Mouse (Mus musculus): ENCODE data around the gene Ddx17.

- TF ChIP-seq CTCF (conservative IDR thresholded peaks at IDR 0.05 in 1 of 2, IDR thresholded peaks at IDR 0.05 in 1 of 2; ENCODE audit: low read depth in 2 of 2, low read length in 2 of 2), result no peak
- TF ChIP-seq MXI1 (IDR thresholded peaks at IDR 0.05; ENCODE audit: low read depth, low read length), result no peak
- no peak for TF ChIP-seq USF1 (IDR thresholded peaks at IDR 0.05; ENCODE audit: low read depth, low read length)
- no peak for TF ChIP-seq MAFK (IDR thresholded peaks at IDR 0.05; ENCODE audit: insufficient replicate concordance, low read length)
- no peak for TF ChIP-seq POLR2A (IDR thresholded peaks at IDR 0.05; ENCODE audit: low read depth, low read length)
- TF ChIP-seq MAX (IDR thresholded peaks at IDR 0.05; ENCODE audit: low read length), result no peak
- TF ChIP-seq JUND (conservative IDR thresholded peaks at IDR 0.05; ENCODE audit: low read depth, low read length), result no peak
- no peak for TF ChIP-seq RAD21 (IDR thresholded peaks at IDR 0.05; ENCODE audit: low read depth, low read length)
- no peak for TF ChIP-seq HCFC1 (IDR thresholded peaks at IDR 0.05; ENCODE audit: low read depth, low read length)
- no peak for TF ChIP-seq MAZ (IDR thresholded peaks at IDR 0.05; ENCODE audit: low read depth, low read length)
- no peak for TF ChIP-seq SIN3A (IDR thresholded peaks at IDR 0.05; ENCODE audit: low read length)
- TF ChIP-seq USF2 (conservative IDR thresholded peaks at IDR 0.05; ENCODE audit: low read depth, low read length), result no peak
- no peak for TF ChIP-seq ZKSCAN1 (IDR thresholded peaks at IDR 0.05; ENCODE audit: borderline replicate concordance, low read depth, low read length)
- TF ChIP-seq PAX5 (IDR thresholded peaks at IDR 0.05; ENCODE audit: low read length), result no peak
These were observed 28.8 kb downstream of the Ddx17 start for GRCm38 (mm10) chr15:79517710-79518109.

Measured in CH12.LX (cell line).